Mouse (Mus musculus): ENCODE results near the gene Tmem253.

Tmem253 gene

DNA sequence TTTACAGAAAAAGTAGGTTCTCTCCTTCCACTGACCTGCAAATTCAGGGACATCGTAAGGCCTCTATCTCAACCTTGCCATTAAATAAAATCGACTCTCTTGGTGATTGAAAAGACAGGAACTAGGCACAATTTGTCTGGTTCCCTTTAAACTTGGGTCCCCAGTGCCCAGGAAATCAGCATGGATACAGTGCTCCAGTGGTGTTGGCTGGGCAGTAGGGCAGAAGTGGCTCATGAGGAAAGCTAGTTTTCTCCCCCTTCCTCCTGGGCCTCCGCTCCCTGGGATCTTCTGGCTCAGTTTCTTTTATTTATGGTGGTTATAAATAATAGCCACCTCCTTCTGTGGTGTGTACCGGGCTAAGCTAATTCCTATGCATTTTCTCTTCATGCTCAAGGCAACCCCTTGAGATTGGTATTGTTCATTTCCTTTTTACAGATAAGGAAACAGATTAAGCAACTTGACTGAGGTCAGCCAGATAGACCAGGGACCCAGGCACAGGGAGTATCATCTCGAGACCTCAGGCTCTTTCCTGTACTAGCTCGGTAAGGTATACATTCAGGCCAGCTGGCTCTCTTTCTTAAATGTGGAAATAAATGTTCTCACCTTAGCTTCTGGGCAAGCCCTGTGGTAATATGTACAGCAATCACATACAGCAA, at the start of gene Tmem253:
Gene Tmem253 (plus strand): TSS at position 214 of the 656 bp plus-strand sequence.
- no peak for DNase-seq (ENCODE audit: low read depth)

DNA sequence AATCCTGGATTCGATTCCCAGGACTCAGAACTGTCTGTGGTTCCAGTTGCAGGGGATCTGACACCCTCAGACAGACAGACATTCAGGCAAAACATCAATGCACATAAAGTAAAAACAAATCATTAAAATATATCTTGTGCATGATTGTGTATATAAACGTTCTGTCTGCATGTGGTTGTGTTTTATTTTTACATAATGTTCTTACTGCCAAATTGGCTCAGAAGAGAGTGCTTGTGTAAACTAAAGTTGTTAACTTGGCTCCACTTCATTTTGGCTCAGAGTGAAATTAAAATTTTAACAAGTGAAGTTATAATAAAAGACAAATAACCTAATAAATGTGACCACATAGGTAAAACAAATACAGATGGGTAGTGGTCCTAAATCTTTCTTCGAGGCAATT, 48.1 kb upstream of the Tmem253 start:
- no peak for DNase-seq (ENCODE audit: low read depth)

DNA sequence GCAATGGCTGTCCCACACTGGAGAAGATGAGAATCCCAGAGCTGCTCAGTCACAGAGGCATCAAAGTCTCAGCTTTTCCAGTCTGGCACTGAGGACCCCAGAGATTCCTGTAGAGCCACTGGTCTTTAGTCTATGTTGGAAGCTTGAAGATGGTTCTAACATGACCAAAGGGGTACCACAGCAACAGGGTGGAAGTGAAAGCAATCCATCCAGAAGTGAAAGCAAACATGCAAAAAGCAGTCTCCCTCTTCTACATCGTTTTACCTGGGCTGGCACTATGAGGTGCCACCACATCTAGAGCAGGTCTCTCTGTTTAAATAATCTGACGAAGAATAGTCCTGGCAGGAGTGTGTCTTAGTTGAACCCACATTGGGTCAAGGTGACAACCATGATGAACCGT, 36.2 kb upstream of the Tmem253 start:
- no peak for DNase-seq (ENCODE audit: low read depth)

DNA sequence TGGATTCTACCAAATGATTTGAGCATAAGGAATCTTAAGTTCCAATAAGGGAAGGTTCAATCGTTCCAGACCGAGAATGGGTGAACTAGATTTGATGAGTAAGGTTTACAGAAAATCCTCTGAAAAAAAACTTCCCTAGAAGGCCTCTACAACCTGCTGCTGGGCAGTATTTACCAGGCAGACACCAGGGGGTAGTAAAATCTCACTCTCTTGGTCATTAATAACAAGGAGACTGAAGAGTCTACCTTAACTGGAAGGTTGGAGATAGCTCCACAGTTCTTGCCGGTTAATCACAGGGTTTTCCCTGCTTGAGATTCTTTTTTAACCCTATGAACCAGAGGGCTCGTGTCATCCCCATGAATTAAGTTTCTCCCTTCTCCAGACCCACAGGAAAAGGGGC, 32.2 kb upstream of the Tmem253 start:
- peak; percentile 63 for DNase-seq (ENCODE audit: low read depth)

DNA sequence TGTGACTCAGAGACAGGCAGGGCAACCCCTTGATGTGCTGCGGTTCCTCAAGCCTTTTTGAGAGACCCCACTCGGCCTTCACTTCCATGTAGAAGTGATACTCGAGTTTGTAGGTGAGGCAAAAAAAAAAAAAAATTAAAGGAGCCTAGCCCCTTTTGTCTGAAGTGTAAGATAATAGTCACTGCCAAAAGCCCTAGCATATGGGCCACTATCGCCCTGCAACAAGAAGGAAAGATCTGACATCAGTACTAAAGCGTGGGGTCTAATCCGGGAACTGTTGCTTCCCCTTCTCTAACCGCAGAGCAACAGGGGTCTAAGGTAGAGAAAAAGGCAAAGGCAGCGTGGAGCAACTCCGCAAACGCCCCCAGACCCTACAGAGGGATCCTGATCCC, 31.6 kb upstream of the Tmem253 start:
- DNase-seq (ENCODE audit: low read depth) = no peak

DNA sequence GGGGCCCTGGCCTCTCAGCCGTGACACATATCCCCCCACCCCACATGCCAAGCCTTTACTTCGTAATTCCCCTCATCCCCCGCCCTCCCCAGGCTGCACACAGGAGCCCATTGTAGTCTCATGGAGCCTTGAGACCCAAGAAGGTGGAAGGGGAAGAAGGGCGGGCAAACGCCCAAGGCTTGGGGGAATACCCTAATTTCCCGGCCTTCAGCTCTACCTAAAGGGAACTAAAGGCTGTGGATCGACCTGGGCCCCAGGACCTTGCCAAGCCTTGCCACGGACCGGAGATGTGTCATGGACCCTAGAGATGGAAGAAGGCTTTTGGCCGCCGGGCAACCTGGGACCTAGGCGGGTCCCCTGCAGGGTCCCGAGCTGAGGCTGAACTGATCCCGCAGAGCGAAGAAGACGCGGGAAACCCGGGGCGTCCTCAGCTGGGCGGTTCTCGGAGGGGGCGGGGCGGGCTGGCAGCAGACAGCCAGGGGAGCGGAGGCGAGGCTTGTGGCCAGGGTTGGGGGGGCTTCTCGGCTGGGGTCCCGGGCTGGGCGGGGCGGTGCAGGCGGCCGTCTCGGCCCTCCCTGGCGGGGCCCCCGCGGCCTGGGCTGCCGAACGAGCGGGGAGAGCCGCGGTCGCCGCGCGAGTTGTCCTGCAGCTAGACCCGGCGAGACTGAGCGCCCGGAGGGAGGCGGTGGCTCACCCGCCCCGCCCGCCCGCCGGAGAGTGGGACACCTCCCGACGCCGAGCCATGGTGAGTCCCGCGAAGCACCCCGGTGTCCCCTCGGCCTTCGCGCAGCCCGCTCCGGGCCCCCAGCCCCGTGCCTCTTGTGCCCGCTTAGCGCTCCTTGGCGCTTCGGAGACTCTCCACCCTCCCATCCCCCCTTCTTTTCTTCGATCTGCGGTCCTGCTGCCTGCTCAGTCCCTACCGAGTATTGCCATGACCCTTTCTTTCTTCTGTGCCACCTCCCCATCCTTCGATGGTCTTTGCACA, 30.9 kb upstream of the Tmem253 start, which contains the start of gene Arhgef40:
Gene Arhgef40 (plus strand): TSS at position 473 of the 985 bp plus-strand sequence.
- peak; percentile 83 for DNase-seq (ENCODE audit: low read depth)

DNA sequence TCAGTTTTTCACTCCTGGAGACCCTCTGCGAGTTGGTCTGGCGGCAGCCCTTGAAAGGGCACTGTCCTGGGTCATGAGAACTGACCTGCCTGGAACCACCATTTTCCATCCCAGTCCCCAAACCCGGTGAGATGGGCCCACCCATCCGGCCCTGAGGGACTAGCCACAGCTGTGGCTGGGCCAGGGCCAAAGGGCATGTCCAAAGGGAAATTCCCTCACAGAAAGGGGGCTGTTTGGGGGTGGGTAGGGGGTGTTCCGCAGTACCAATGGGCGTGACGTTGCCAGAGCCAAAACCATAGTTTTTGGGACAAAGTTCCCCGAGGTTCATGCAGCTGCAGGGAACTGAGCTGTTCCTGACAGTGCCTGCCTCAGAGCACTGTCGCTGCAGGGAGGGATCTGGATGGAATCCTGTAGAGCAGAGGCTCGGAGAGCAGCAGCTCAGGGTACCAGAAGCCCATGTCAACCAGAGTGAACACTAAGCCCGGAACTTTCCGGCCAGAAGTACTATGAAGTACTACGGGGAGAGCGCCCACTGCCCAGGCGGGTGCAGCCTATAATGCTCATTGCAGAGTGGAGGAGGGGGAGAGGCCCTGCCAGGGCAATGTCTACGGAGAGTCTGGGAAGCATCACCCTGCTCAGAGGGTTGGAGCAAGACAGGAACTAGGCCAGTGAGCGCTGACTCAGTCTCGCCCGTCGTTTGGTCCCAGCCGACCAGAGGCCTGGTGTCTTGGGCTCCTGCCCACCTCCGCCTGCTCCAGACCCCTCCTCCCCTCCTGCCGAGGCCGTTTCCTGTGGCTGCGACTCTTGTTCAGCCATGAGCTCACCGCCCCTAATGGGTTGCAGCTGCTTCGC, 29.9 kb upstream of the Tmem253 start:
- peak; percentile 95 for DNase-seq (ENCODE audit: low read depth)

DNA sequence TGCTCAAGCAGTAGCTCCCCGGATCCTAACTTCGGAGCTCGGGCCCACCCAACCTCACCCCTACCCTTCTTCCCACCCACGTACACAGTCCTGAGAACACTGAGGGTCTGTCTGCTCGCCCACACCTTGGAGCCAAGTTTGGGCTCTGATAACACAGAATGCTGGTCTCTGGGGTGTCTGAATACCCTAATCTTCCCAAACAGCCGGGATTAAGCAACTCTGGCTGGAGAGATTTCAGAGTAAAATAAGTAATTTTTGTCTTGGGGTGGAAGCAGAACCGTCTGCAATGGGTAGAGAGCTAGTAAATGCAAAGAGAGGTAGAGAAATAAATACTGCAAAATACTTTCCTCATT, 29.3 kb upstream of the Tmem253 start:
- no peak for DNase-seq (ENCODE audit: low read depth)

DNA sequence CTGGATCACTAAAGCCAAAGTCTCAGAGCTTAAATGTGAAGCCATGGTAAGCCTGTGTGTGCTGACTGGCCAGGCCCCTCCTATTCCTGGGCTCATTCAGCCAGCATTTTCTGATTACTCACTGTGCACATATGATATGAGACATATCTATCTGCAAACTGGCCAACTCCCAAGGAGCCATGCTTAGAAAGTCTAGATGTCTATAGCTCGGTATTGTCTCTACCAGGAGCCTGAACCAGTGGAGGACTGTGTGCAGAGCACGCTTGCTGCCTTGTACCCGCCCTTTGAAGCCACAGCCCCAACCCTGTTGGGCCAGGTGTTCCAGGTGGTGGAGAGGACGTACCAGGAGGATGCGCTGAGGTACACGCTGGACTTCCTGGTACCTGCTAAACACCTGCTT, 28.3 kb upstream of the Tmem253 start:
- DNase-seq (ENCODE audit: low read depth) = peak; percentile 89

DNA sequence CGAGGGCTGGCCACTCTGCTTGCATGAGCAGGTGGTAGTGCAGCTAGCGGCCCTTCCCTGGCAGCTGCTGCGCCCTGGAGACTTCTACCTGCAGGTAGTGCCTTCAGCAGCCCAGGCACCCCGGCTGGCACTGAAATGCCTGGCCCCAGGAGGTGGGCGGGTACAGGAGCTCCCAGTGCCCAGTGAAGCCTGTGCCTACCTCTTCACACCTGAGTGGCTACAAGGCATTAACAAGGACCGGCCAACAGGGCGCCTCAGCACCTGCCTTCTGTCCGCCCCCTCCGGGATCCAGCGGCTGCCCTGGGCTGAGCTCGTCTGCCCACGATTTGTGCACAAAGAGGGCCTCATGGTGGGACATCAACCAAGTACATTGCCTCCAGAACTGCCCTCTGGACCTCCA, 26.7 kb upstream of the Tmem253 start:
- no peak for DNase-seq (ENCODE audit: low read depth)

DNA sequence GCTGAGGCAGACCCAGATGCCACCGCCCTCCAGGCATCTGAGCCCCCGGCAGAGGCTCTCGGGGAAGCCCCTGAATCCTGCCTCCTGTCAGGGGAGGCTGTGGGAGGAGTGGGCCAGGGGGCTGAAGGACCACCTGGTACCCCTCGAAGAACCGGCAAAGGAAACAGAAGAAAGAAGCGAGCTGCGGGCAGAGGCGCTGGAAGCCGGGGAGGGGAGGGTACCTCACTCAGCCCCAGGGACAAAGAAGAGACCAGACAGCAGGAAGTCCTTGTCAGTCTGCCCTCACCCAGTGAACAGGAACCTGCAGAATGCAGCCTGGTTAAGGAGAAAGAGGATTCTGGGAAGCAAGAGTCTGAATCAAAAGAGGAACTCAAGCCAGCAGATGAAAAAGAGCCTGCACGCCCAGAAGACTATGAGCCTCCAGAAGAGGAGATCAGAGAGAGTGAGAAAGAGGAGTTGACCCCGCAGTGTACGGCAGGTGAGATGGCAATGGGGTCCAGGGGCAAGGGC, 25.9 kb upstream of the Tmem253 start:
- no peak for DNase-seq (ENCODE audit: low read depth)

DNA sequence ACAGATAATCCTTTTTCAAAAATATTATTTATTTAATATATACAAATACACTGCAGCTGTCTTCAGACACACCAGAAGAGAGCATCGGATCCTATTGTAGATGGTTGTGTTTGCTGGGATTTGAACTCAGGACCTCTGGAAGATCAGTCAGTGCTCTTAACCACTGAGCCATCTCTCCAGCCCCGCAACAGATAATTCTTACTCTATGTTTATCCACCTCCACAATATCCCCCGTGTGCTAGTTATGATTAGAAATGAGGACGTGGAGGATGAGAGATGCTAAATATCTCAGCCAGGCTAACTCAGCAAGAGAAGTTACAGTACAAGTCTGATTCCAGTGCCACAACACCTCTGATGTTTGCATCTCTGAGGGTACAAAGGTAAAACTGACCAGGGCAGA, 21.0 kb upstream of the Tmem253 start:
- DNase-seq (ENCODE audit: low read depth) = no peak

DNA sequence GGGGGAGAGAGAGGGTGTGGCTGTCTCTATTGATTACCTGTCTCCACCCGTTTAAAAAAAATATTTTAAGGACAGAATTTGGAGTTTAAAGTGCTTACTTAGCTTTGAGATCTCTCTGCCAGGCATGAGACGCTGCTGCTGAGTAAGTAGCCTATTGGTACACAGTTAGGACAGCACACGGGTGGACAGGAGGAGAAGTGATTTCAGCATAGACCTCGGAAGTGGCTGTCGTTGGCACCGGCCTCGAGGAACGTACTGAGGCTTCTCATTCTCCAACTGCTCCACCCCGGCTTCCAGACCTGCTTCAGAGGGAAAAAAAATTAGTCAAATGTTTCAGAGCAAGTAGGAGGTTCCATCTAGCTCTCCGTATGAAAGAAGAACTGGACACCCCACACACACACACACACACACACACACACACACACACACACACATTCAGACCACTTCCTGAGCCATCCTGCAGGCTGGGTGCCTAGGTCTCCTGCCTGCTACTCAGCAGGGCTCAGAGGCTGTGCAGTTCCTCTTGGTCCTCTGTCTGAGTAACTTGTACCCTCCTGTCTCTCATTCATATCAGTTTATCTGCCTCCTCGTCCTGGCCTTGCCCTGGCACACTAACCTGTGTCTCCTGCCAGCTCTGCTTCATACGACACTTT, 20.1 kb upstream of the Tmem253 start:
- no peak for DNase-seq (ENCODE audit: low read depth)

DNA sequence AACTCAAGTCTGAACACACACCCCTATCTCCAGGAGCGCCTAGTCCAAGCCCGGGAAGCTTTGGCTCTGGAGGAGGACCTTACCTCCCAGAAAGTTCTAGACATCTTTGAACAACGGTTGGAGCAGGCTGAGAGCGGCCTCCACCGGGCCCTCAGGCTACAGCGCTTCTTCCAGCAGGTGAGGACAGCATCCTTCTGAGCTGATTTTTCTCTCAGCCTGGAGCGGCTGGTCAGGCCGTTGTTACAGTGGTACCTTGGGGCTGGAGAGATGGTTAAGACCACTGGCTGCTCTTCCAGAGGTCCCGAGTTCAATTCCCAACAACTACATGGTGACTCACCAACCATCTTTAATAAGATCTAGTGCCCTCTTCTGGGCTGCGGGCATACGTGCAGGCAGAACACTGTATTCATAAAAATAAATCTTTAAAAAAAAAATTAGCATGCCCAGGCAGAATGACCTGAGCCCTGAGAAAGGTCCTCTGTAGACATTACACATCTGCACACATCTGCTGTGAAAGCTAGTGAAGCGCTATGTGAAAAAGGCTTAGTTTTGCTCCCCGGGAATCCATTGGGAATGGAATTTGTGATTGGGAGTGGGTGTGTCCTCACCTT, 19.1 kb upstream of the Tmem253 start:
- peak; percentile 69 for DNase-seq (ENCODE audit: low read depth)

DNA sequence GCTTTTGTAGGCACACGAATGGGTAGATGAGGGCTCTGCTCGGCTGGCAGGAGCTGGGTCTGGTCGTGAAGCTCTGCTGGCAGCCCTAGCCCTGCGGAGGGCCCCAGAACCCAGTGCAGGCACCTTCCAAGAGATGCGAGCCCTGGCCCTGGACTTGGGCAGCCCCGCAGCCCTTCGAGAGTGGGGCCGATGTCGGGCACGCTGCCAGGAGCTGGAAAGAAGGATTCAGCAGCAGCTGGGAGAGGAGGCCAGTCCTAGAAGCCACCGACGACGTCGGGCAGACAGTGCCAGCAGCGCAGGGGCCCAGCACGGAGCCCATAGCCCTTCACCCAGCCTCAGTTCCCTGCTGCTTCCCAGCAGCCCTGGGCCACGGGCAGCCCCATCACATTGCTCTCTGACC, 18.6 kb upstream of the Tmem253 start:
- no peak for DNase-seq (ENCODE audit: low read depth)

DNA sequence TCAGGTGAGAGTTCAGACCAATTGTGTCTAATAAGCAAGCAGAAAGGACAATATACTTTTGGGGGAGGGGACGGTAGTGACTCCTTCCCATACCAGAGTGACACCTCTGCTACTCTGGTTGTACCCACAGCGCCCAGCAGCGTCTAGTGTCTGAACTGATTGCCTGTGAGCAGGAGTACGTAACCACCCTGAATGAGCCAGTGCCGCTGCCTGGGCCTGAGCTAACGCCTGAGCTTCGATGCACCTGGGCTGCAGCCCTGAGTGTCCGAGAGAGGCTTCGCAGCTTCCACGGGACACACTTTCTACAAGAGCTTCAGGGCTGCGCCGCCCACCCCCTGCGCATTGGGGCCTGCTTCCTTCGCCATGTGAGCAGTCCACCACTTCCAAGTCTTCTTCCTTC, 18.0 kb upstream of the Tmem253 start:
- DNase-seq (ENCODE audit: low read depth) = no peak

DNA sequence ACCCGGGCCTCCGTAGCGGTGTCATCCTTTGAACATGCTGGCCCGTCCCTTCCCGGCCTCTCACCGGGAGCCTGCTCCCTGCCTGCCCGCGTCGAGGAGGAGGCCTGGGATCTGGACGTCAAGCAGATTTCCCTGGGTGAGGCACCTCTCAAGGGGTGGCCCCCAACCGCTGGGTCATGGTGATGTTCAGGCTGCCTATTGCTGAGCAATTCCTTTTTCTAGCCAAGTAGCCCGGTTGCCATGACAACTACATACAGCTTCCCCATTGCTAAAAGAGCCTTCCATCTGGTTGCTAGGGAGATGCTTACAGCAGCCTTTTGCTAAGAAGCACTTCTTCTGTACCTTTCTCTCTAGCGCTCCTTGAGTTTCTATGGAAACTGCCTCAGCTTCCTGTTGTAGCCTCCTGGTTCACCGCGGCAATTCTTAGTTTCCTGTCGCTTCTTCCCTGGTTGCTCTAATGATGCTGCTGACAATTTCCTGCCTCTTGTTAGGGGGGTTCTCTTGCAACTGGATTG, 11.4 kb upstream of the Tmem253 start:
- DNase-seq (ENCODE audit: low read depth) = peak; percentile 45

DNA sequence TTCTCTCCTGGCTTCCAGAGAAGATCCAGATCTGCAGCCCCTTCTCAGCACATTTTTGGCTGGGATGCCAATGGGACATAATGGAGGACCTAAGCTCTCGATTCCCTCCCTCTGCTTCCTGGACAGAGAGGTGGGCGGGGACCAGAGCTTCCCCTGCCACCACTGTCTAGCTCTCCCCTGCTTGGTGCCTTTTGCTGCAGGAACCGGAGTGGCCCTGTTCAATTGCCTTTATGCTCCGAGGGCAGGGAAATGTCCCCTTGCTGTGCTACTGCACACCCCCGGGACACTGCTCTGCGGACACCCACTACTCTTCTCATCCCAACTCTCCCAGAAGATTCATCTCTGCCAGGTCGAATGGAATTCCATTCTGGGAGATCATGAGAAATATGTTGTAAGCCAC, 10.3 kb upstream of the Tmem253 start:
- no peak for DNase-seq (ENCODE audit: low read depth)

DNA sequence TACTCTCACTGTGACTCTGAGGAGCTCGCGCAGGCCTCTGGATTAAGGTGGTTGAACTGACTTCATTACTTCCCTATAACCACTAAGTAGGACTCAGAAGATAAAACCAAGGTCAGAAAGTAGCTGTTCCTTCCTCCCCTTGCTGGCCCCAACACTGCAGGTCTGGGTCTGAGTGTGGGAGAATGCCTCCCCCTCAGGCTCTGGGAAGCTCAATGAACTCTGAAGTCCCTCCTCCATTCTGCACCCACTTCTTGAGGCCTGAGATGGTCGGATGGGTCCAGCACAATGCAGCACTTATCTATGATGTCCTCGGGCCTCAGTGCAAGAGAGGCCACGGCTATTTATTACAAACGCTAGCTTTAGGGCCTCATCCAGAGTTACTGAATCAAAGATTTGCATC, 9.8 kb upstream of the Tmem253 start:
- DNase-seq (ENCODE audit: low read depth) = no peak

DNA sequence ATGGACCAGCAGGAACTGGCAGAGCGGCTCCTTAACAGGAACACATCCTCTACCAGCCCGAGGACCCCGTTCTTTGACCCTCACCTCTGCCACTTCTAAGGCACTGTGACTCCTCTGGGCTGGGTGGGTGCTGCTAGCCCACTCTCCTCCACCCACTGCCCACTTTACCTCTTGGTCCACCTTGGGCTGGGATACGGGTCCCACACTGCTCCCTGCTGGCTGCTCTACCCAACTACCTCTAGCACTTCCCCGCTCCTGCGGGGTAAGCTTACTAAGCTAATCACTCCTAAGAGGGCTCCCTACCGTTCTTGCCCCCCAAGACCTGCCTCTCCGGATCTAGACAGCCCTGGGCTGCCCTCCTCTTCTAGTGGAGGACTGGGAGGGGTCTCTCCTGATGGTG, 9.2 kb upstream of the Tmem253 start:
- DNase-seq (ENCODE audit: low read depth) = peak; percentile 37

DNA sequence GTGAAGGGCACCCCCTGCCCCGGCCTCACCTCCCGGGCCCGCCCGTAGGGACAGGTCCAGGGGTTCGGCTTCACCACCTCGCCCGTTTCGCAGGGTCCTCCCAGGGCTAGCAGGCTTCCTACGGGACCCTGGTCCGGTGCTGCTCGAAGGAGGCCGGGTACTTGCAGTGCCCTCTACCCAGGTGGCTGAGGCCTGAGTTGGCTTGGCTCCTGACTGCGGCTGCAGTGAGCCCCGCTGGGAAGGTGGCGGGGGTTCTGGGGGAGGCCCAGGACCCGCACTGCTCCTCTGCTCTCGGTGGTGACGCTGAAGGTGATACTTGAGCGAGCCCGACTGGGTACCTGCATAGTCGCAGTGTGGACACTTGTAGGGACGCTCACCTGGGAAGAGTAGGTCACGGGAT, 8.7 kb upstream of the Tmem253 start:
- DNase-seq (ENCODE audit: low read depth) = no peak
